Mouse (Mus musculus): Measurements from ENCODE around the gene Gm20422.
"Not testable (repeated sequence)": the region's sequence is repeated elsewhere in the genome, so short reads cannot be mapped to it uniquely, and the experiment has no call there.

The Gm20422 gene

GRCm38 (mm10) chr8:69793666-69794065 lies 19.0 kb upstream of the Gm20422 start:
- no peak for DNase-seq

DNA sequence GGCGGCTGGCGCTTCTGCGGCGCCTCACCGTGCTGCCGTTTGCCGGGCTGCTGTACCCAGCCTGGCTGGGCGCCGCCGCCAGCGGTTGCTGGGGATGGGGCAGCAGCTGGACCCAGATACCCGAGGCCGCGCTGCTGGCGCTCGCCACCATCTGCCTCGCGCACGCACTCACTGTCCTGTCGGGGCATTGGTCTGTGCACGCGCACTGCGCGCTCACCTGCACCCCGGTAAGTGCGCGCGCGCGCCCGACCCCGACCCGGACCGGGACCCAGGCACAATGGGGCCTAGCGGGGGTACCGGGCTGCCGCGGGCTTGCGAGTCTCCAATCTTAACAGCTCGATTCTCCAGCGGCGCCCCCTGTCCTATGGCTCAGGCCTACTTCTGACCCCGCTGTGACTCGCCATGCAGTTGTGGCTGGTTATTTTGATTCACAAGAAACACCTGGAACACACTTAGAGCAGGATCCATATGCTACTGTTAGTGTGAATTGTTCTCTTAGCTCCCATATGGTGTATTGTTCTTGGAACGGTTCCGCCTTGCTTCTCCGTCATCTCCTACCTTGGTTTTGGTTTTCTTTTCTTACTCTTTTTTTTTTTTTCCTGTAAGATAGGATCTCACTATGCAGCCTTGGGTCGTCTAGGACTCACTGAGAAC lies 16.9 kb upstream of the Gm20422 start:
- DNase-seq = peak in 1 of 2 experiments; percentile 66

- DNase-seq = peak; percentile 91 to 93
These were observed 16.2 kb upstream of the Gm20422 start, which contains the start of the genes Atp13a1 and Zfp866 for GRCm38 (mm10) chr8:69790773-69791367. Gene Atp13a1 (plus strand): TSS chr8:69791163. Gene Zfp866 (minus strand): TSS chr8:69791178.

DNA sequence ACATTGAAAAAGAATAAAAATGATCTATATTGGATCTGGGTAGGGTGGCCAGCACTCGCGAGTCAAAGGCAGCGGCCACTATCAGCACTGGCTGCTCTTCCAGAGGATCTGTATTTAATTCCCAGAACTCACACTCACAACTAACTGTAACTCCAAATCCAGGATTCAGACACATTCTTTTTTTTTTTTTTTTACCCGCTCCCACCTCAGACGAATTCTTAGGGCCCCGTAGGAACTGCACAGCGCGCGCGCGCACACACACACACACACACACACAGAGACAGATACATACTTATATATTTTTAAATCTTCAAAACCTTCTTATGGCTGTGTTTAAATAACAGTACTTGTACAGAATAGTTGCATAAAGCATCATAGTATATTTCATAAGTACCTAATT lies 15.7 kb upstream of the Gm20422 start:
- peak in 1 of 2 experiments; percentile 22 for DNase-seq

DNA sequence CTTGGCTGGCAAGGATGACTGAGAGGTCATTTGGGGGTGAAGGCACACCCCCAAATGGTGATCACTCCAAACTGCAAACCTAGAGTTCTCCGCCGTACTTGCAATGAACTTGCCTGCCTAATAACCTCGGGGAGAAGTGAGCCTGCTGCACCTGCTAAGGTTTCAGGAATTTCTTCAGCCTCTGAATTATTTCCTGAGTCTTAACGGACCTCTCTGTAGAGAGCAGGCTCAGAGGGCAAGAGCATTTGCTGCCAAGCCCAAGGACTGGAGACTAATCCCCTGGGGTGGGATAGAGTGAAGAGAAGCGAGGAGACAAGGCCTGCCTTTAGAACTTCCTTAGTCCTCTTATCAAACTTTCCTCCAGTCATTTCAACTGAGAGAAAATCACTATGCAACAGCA lies 15.0 kb upstream of the Gm20422 start:
- DNase-seq = peak in 1 of 2 experiments; percentile 2

DNA sequence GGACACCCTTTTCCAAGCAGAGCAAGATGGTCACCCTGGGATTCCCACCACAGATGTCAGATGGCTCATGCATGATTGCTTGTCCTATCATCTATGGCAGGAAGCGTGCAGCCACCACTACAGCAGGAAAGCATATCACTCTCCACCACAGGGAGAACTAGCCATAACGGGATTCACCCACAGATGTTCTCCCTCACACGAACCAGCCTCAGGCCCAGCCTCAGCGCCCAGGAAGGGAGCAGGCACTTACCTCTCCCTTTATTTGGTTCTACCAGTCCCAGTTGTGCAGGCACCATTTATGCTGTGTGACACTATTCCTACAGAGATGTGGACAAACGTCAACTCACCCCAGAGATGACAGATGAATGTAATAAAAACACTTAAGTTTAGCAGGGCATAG lies 14.4 kb upstream of the Gm20422 start:
- DNase-seq = no peak

- no peak for DNase-seq
These were observed 2.4 kb upstream of the Gm20422 start for GRCm38 (mm10) chr8:69777111-69777510.

GRCm38 (mm10) chr8:69775149-69775534 lies 456 bp upstream of the Gm20422 start:
- no peak for DNase-seq

GRCm38 (mm10) chr8:69772106-69772505 lies 2.6 kb downstream of the Gm20422 start:
- no peak for DNase-seq

GRCm38 (mm10) chr8:69771221-69771620 lies 3.5 kb downstream of the Gm20422 start:
- no peak for DNase-seq

DNA sequence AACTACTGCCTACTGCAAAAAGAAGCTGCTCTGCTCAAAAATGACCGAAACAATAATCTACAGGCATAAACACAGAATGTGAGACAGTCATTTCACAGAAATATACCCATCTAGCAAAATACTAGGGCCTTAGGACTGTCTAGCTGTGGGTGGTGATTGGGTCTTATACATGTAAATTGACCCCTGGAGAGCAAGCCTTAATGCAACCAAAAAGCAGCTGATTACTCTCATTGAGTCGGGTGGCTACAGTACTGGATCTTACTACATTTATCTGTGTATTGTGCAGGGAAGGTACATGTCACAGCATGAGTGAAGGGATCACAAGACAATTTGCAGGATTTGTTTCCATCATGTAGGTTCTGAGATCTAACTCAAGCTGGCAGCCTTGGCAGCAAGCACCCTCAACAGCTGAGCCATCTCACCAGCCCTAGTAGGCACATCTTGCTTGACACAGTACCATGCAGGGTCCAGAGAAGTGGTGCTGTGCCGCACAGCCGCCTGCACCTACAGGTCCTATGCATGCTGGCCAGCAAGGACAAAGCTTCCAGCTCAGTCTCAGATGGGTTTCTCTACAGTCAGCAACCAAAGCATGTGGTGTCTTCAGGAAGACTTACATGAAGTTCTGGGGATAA lies 12.8 kb downstream of the Gm20422 start:
- DNase-seq = no peak

- no peak for DNase-seq
These were observed 16.4 kb downstream of the Gm20422 start for GRCm38 (mm10) chr8:69758316-69758715.

- DNase-seq = no peak
These were observed 22.2 kb downstream of the Gm20422 start for GRCm38 (mm10) chr8:69752437-69752836.

DNA sequence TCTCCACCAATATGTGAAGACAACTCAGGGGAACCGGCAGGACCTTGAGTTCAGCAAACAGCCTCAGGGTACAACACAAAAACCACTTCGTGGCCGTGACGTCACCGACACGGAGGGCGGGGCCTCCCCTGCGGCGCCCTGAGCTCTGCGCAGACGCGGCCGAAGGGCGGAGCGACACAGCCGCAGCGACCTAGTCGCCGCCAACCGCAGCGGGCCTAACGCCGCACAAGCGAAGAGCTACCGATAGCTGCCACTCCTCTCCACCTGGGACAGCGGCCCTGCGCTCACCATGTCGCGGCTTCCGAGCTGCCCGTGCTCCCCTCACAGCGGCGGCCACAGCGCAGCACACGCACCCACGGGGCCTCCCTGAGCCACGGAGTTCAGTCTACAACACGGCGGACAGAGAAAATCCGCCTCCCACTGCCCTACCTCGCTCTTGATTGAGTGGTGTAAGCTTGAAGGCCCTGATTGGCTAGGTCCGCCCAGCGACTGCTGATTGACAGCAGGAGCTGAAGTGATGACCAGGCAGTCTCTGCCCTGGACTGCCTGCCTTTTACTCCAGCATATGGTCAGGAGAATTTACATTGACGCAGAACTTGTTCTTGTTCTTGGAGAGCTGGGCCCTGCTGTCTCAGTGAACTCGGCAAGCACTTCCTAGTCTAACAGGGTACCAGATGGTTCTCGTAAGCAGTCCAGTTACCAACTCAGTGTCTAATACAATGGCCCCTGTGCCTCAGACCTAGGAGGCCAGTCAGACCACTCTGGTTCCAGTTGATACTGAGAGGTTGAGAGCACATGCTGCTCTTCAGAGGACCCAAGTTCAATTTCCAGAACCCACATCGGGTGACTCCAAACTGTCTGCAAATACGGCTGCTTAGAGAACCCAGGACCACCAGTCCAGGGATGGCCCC lies 24.9 kb downstream of the Gm20422 start, which contains the start of gene Zfp963:
Gene Zfp963, minus strand, starts transcription at position 427 of the 911 bp plus-strand sequence.
- peak; percentile 98 for DNase-seq

DNA sequence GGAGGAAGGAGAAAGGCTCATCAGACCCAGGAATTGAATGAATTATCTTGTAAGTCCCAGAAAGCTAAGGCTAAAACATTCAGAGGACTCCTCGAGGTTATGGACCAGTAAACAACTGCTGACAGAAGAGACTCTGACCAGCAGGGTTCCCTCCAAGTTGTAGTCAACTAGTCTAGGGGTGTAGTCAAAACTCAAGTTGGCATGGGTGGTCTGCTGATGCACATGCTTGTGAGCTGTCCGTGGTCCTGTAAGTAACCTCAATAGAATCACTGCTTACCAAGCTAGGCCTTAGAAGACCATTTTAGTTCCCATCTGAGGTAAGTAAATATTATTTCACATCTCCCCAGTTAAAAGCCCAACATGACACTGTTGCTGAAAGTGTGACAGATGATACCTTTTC lies 33.5 kb downstream of the Gm20422 start:
- DNase-seq = no peak

DNA sequence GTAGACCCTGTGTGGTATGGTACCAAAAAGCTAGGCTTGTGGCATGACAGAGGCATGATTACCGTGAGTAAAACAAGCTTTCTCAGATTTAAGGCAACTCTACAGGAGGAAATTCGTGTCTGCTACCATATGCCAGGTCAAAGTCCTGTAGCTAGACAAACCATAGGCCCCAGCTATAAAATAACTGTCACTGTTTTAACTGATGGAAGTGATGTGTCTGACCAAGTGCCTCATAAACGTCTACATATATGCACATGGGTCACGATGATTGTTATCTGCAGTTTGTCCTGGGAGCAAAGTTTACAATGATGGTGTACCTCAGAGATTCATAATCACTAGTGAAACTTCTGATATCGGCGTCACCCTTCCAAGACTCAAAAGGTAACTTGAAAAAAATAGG lies 33.9 kb downstream of the Gm20422 start:
- DNase-seq = no peak

- DNase-seq = no peak
These were observed 39.2 kb downstream of the Gm20422 start for GRCm38 (mm10) chr8:69735495-69735894.

DNA sequence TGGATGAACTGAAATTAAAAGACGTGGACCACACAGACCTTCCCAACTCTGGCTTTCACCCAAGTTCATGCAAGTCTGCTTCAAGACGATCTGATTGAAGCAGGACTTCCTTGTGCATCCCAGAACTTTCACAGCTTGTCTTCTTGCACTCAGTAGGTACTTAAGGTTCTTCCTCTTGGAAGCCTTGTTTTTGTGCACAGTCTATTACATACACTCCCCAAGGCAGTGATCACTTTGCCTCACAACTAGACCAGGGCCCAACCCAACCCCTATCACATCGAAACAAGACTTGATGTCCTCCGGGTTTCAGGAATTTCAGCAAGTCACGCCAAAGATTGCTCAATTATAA lies 57.5 kb downstream of the Gm20422 start:
- no peak for DNase-seq

DNA sequence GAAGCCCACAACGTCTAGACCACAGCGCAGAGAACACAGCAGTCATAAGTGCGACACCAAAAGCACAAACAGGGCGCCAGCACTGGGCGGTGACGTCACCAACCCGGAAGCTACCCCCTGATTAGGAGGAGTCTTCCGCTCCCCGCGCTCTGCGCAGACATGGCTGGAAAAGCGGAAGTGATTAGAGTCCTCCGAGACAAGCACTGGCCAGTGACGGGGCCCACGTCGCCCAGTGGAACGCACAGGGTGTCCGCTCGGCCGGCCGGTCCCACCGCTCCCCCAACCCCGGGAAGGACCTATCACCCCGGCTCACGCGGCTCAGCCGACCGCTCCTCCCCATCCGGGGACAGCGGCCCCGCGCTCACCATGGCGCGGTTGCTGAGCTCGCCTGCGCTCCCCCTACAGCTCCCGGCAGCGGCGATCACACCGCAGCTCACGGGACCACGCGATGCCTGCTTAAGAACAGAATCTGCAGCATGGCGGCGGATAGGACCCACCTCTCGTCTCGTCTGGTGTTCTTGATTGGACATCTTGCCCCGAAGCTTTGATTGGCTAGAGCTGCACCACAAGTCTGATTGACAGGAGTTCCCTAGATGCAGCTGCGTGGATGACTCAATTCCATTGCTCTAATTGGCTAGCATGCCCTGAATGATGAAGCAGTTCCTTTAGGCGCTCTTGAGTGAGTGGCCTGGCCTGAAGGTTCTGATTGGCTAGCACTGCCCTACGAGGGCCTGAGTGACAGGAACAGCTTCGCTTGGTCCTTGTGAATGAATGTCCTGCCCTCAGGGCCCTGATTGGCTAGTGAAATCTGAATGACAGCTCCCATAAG lies 58.1 kb downstream of the Gm20422 start:
- peak; percentile 93 to 95 for DNase-seq

DNA sequence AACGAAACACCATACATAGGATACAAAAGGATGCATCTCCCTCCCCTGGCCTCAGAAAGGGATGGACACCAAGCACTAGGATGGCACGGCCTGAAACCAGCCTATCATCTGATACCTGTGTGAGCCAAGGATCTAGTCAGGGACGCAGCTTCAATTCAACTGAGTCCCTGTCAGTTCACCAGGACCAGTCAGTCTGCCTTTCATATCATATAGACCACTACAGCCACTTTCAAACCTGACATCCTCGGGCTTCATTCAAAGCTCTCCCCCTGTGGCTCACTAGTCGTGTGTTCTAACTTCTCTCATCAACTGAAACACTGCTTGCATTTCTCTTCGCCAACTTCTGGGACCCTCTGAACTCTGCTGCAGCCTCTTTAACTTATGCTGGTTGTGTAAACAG lies 59.3 kb downstream of the Gm20422 start:
- peak in 1 of 2 experiments; percentile 12 for DNase-seq

DNA sequence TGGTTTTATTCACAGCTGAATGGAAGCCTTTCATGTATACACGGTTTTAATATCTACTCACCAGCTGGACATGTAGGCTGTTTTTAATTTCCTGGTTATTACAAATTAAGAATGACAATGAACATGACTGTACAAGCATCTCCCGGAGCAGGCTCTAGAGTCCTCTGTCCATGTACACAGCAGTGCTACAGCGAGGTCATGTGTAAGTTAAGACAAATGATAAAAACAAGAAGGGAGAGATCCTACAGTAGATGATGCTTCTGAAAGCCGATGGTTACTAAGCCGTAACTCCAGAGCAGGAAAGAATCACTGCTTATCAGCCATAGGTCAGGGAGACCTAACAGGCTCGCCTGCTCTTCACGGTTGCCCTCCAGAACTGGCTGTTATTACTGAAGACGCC lies 61.2 kb downstream of the Gm20422 start:
- DNase-seq = no peak

- DNase-seq = not testable (repeated sequence)
These were observed 64.1 kb downstream of the Gm20422 start, which contains the start of gene Zfp869 for GRCm38 (mm10) chr8:69710624-69711023. Gene Zfp869 (minus strand): TSS chr8:69710724.

Data from cerebellum, postnatal 25 days (tissue).